Mouse (Mus musculus) liver, embryonic 13.5 days (tissue): ENCODE measurements at regions not wholly inside any gene's neighbourhood (a gene's known extent, or its start where the extent isn't known, plus 50 kb on each side); places are given as distances from the start of the nearest gene placed in this dataset.

Experiments
- ATAC-seq: fragments of 200-750 bp; cut with Nextera tagmentation; 2 replicates; pipeline ENCODE4 v1.8.0; 2017; ENCODE audit warnings: low read depth, mild to moderate bottlenecking, moderate number of reproducible peaks, moderate library complexity
- DNase-seq: peaks from one replicate; pipeline ENCODE4 v3.0.0; 2022
- H3K27ac ChIP-seq: fragments of 300-500 bp; sonication (generic); 2 replicates; pipeline ENCODE4 v1.5.1; 2015; ENCODE audit warnings: moderate library complexity, mild to moderate bottlenecking, inconsistent platforms
- H3K27me3 ChIP-seq: fragments of 300-500 bp; sonication (generic); 2 replicates; pipeline ENCODE4 v1.6.1; 2015; ENCODE audit warnings: mild to moderate bottlenecking, inconsistent platforms
- H3K36me3 ChIP-seq: fragments of 300-500 bp; sonication (generic); 2 replicates; pipeline ENCODE4 v1.6.1; 2015; ENCODE audit warnings: mild to moderate bottlenecking, inconsistent platforms
- H3K4me1 ChIP-seq: fragments of 300-500 bp; sonication (generic); replicated peaks from 2 replicates; pipeline ENCODE4 v1.6.1; 2015; ENCODE audit warnings: inconsistent platforms
- H3K4me2 ChIP-seq: fragments of 300-500 bp; sonication (generic); 2 replicates; pipeline ENCODE4 v1.6.1; 2015; ENCODE audit warnings: inconsistent platforms, mild to moderate bottlenecking, moderate library complexity
- H3K4me3 ChIP-seq: fragments of 300-500 bp; sonication (generic); replicated peaks from 2 replicates; pipeline ENCODE4 v1.5.1; 2015; ENCODE audit warnings: mild to moderate bottlenecking, inconsistent platforms
- H3K9ac ChIP-seq: fragments of 300-500 bp; sonication (generic); 2 replicates; pipeline ENCODE4 v1.6.1; 2015; ENCODE audit warnings: mild to moderate bottlenecking, inconsistent platforms
- H3K9me3 ChIP-seq: fragments of 300-500 bp; sonication (generic); replicated peaks from 2 replicates; pipeline ENCODE4 v1.6.1; 2016; ENCODE audit warnings: inconsistent platforms
- WGBS: fragments of 180-500 bp; shearing (Covaris S2); methylation state at CpG from one replicate; pipeline ENCODE4 v1.1.7; 2015; ENCODE audit not compliant: insufficient replicate concordance; 5-methylcytosine and 5-hydroxymethylcytosine counted together

- no peaks in the 10 kb centered on the region for H3K36me3 ChIP-seq
- H3K4me1 ChIP-seq, result no peaks in the 10 kb centered on the region
- no peaks in the 10 kb centered on the region for H3K9me3 ChIP-seq
- no peak overlapping the region for H3K4me3 ChIP-seq
- H3K9ac ChIP-seq, result no peak overlapping the region
- no peak overlapping the region for H3K4me2 ChIP-seq
- 64% methylated on average over 5 of the region's 5 CpGs for WGBS
- no peaks in the 10 kb centered on the region for H3K27me3 ChIP-seq
- DNase-seq (no peak), ATAC-seq (no peak)
- no peak overlapping the region for H3K27ac ChIP-seq
These were observed 238.1 kb upstream of the Nr2f2 start for GRCm38 (mm10) chr7:70604471-70605174.

GRCm38 (mm10) chr7:70593027-70593426 lies 226.5 kb upstream of the Nr2f2 start:
- no peak for ATAC-seq
- Histone ChIP-seq H3K4me1 (no peaks in the 10 kb centered on the region), H3K9me3 (no peaks in the 10 kb centered on the region), H3K27me3 (no peaks in the 10 kb centered on the region), H3K4me3 (no peak overlapping the region), H3K4me2 (no peak overlapping the region), H3K9ac (no peak overlapping the region), H3K36me3 (no peaks in the 10 kb centered on the region), H3K27ac (no peak overlapping the region)
- no peak for DNase-seq
- 68% methylated on average over 6 of the region's 6 CpGs for WGBS

GRCm38 (mm10) chr7:70591361-70592256 lies 225.1 kb upstream of the Nr2f2 start:
- Histone ChIP-seq H3K27me3 (no peaks in the 10 kb centered on the region), H3K4me3 (no peak overlapping the region), H3K27ac (no peak overlapping the region), H3K9ac (no peak overlapping the region), H3K4me1 (no peaks in the 10 kb centered on the region), H3K9me3 (no peaks in the 10 kb centered on the region), H3K4me2 (no peak overlapping the region), H3K36me3 (no peaks in the 10 kb centered on the region)
- DNase-seq, result no peak
- 37% methylated on average over 13 of the region's 13 CpGs for WGBS
- ATAC-seq, result no peak

GRCm38 (mm10) chr7:70589713-70590112 lies 223.2 kb upstream of the Nr2f2 start:
- 49% methylated on average over 5 of the region's 5 CpGs for whole genome bisulfite sequencing
- Histone ChIP-seq H3K27ac (no peak overlapping the region), H3K36me3 (no peaks in the 10 kb centered on the region), H3K4me3 (no peak overlapping the region), H3K9me3 (no peaks in the 10 kb centered on the region), H3K9ac (no peak overlapping the region), H3K4me1 (no peaks in the 10 kb centered on the region), H3K27me3 (no peaks in the 10 kb centered on the region), H3K4me2 (no peak overlapping the region)
- DNase-seq, result no peak
- ATAC-seq, result no peak

- 38% methylated on average over 1 of the region's 1 CpGs for WGBS
- no peak overlapping the region for H3K27ac ChIP-seq
- H3K4me2 ChIP-seq, result no peak overlapping the region
- DNase-seq (no peak), ATAC-seq (no peak)
- no peaks in the 10 kb centered on the region for H3K27me3 ChIP-seq
- no peaks in the 10 kb centered on the region for H3K9me3 ChIP-seq
- no peak overlapping the region for H3K9ac ChIP-seq
- no peak overlapping the region for H3K4me3 ChIP-seq
- no peaks in the 10 kb centered on the region for H3K36me3 ChIP-seq
- H3K4me1 ChIP-seq, result no peaks in the 10 kb centered on the region
These were observed 221.5 kb upstream of the Nr2f2 start for GRCm38 (mm10) chr7:70588061-70588460.

- ATAC-seq (no peak), DNase-seq (no peak)
- H3K27ac ChIP-seq, result no peak overlapping the region
- H3K36me3 ChIP-seq, result no peaks in the 10 kb centered on the region
- WGBS, result 60% methylated on average over 13 of the region's 13 CpGs
- no peaks in the 10 kb centered on the region for H3K9me3 ChIP-seq
- H3K4me1 ChIP-seq, result no peaks in the 10 kb centered on the region
- no peaks in the 10 kb centered on the region for H3K27me3 ChIP-seq
- no peak overlapping the region for H3K4me3 ChIP-seq
- no peak overlapping the region for H3K9ac ChIP-seq
- H3K4me2 ChIP-seq, result no peak overlapping the region
These were observed 217.9 kb upstream of the Nr2f2 start for GRCm38 (mm10) chr7:70584480-70584879.

- no peak overlapping the region for H3K4me3 ChIP-seq
- no peaks in the 10 kb centered on the region for H3K4me1 ChIP-seq
- no peak overlapping the region for H3K4me2 ChIP-seq
- no peaks in the 10 kb centered on the region for H3K9me3 ChIP-seq
- H3K36me3 ChIP-seq, result no peaks in the 10 kb centered on the region
- no peak overlapping the region for H3K9ac ChIP-seq
- no peaks in the 10 kb centered on the region for H3K27me3 ChIP-seq
- 30% methylated on average over 15 of the region's 15 CpGs for WGBS
- H3K27ac ChIP-seq, result no peak overlapping the region
- no peak for DNase-seq
- ATAC-seq, result no peak
These were observed 209.8 kb upstream of the Nr2f2 start for GRCm38 (mm10) chr7:70576112-70576910.

- Histone ChIP-seq H3K4me1 (no peaks in the 10 kb centered on the region), H3K27me3 (no peaks in the 10 kb centered on the region), H3K9ac (no peak overlapping the region), H3K27ac (no peak overlapping the region), H3K9me3 (no peaks in the 10 kb centered on the region), H3K4me2 (no peak overlapping the region), H3K36me3 (no peaks in the 10 kb centered on the region), H3K4me3 (no peak overlapping the region)
- WGBS, result 23% methylated on average over 2 of the region's 2 CpGs
- ATAC-seq, result no peak
- DNase-seq, result no peak
These were observed 209.1 kb upstream of the Nr2f2 start for GRCm38 (mm10) chr7:70575614-70576013.

- H3K9me3 ChIP-seq, result no peaks in the 10 kb centered on the region
- 58% methylated on average over 6 of the region's 6 CpGs for WGBS
These were observed 207.7 kb upstream of the Nr2f2 start for GRCm38 (mm10) chr7:70574194-70574593.

GRCm38 (mm10) chr7:70565034-70565433 lies 198.5 kb upstream of the Nr2f2 start:
- H3K4me2 ChIP-seq, result no peak overlapping the region
- WGBS, result 36% methylated on average over 1 of the region's 1 CpGs
- no peak for ATAC-seq

More at GRCm38 (mm10) chr7:70574194-70574593, 207.7 kb upstream of the Nr2f2 start:
- Histone ChIP-seq H3K4me3 (no peak overlapping the region), H3K4me2 (no peak overlapping the region), H3K4me1 (no peaks in the 10 kb centered on the region), H3K9ac (no peak overlapping the region), H3K27me3 (no peaks in the 10 kb centered on the region), H3K36me3 (no peaks in the 10 kb centered on the region), H3K27ac (no peak overlapping the region)
- ATAC-seq (no peak), DNase-seq (no peak)

GRCm38 (mm10) chr7:70548936-70549450 lies 182.5 kb upstream of the Nr2f2 start:
- Histone ChIP-seq H3K36me3 (no peaks in the 10 kb centered on the region), H3K27ac (no peak overlapping the region), H3K4me3 (no peak overlapping the region), H3K4me2 (no peak overlapping the region), H3K9ac (no peak overlapping the region), H3K4me1 (no peaks in the 10 kb centered on the region), H3K27me3 (no peaks in the 10 kb centered on the region), H3K9me3 (no peaks in the 10 kb centered on the region)
- WGBS, result 28% methylated on average over 5 of the region's 5 CpGs
- no peak for DNase-seq
- no peak for ATAC-seq

More at GRCm38 (mm10) chr7:70565034-70565433, 198.5 kb upstream of the Nr2f2 start:
- H3K9ac ChIP-seq, result no peak overlapping the region
- no peak overlapping the region for H3K4me3 ChIP-seq
- no peak overlapping the region for H3K27ac ChIP-seq
- H3K4me1 ChIP-seq, result no peaks in the 10 kb centered on the region
- H3K9me3 ChIP-seq, result no peaks in the 10 kb centered on the region
- no peaks in the 10 kb centered on the region for H3K27me3 ChIP-seq
- no peak for DNase-seq
- H3K36me3 ChIP-seq, result no peaks in the 10 kb centered on the region
